Mouse (Mus musculus) MEL (cell line): ENCODE measurements around the gene Bfsp2. TPM values are rescaled to one million over a fixed set of nuclear protein-coding genes. Genes with fewer than 3 reads are reported as not detected.

Experiments
- DNase-seq: peaks from one replicate; pipeline ENCODE4 v3.0.0; 2011; ENCODE audit warnings: low read depth, low spot score
- H3K27ac ChIP-seq: 2 replicates; pipeline ENCODE4 v1.5.1; 2012; ENCODE audit warnings: low read depth, mild to moderate bottlenecking, control low read depth, low read length, moderate library complexity; ENCODE audit not compliant: control insufficient read depth
- H3K27me3 ChIP-seq, 2 experiments: fragments of 150-350 bp in 1 of 2; sonication (generic) in 1 of 2; 2 replicates each; pipeline ENCODE4 v1.6.1; 2012; ENCODE audit warnings: low read length in 2 of 2, mild to moderate bottlenecking in 2 of 2, improper control_type of control experiment in 1 of 2, moderate library complexity in 1 of 2; ENCODE audit not compliant: insufficient read depth in 2 of 2, control insufficient read depth in 1 of 2
- H3K36me3 ChIP-seq, 2 experiments: 2 replicates each; pipeline ENCODE4 v1.6.1; 2012 to 2014; ENCODE audit warnings: low read length in 2 of 2, improper control_type of control experiment in 1 of 2, inconsistent platforms in 1 of 2, mild to moderate bottlenecking in 1 of 2; ENCODE audit not compliant: insufficient read depth in 2 of 2, control insufficient read depth in 1 of 2
- H3K4me1 ChIP-seq, 2 experiments: fragments of 150-350 bp in 1 of 2; sonication (generic) in 1 of 2; 2 replicates each; pipeline ENCODE4 v1.6.1; 2012; ENCODE audit warnings: low read length in 2 of 2, improper control_type of control experiment in 1 of 2, mild to moderate bottlenecking in 1 of 2; ENCODE audit not compliant: insufficient read depth in 2 of 2, control insufficient read depth in 1 of 2
- H3K4me3 ChIP-seq, 2 experiments: fragments of 150-350 bp in 1 of 2; sonication (generic) in 1 of 2; 2 replicates each; pipeline ENCODE4 v1.5.1; 2012; ENCODE audit warnings: low read depth in 2 of 2, low read length in 2 of 2, mild to moderate bottlenecking in 2 of 2, moderate library complexity in 2 of 2, control low read depth in 1 of 2, improper control_type of control experiment in 1 of 2; ENCODE audit not compliant: control insufficient read depth in 1 of 2, insufficient read depth in 1 of 2
- H3K79me2 ChIP-seq: 2 replicates; pipeline ENCODE4 v1.6.1; 2012; ENCODE audit warnings: mild to moderate bottlenecking, low read length, moderate library complexity; ENCODE audit not compliant: control insufficient read depth, poor library complexity, insufficient read depth
- H3K9ac ChIP-seq: 2 replicates; pipeline ENCODE4 v1.6.1; 2012; ENCODE audit warnings: low read depth, mild to moderate bottlenecking, control low read depth, low read length, moderate library complexity; ENCODE audit not compliant: control insufficient read depth, poor library complexity, severe bottlenecking
- H3K9me3 ChIP-seq: fragments of 150-350 bp; sonication (generic); replicated peaks from 2 replicates; pipeline ENCODE4 v1.6.1; 2012; ENCODE audit warnings: mild to moderate bottlenecking, low read length, improper control_type of control experiment, moderate library complexity; ENCODE audit not compliant: insufficient read depth
- BHLHE40 ChIP-seq: IDR thresholded peaks from 2 replicates; pipeline ENCODE4 v1.6.1; 2012; ENCODE audit warnings: low read depth, mild to moderate bottlenecking, inconsistent platforms, low read length, improper control_type of control experiment, borderline replicate concordance
- CHD2 ChIP-seq: IDR thresholded peaks from 2 replicates; pipeline ENCODE4 v1.6.1; 2011; ENCODE audit warnings: low read length, improper control_type of control experiment
- CTCF ChIP-seq, 3 experiments: IDR thresholded peaks in 2 of 3; conservative IDR thresholded peaks in 1 of 3; 2 replicates each; pipeline ENCODE4 v1.5.1; 2011 to 2012; ENCODE audit warnings: low read length in 3 of 3, low read depth in 2 of 3, mild to moderate bottlenecking in 2 of 3, improper control_type of control experiment in 1 of 3, inconsistent platforms in 1 of 3, mixed read lengths in 1 of 3, moderate library complexity in 1 of 3; ENCODE audit not compliant: control insufficient read depth in 1 of 3, insufficient read depth in 1 of 3, poor library complexity in 1 of 3, severe bottlenecking in 1 of 3
- E2F4 ChIP-seq: IDR thresholded peaks from 2 replicates; pipeline ENCODE4 v1.6.1; 2011; ENCODE audit warnings: low read depth, low read length, improper control_type of control experiment, borderline replicate concordance
- EP300 ChIP-seq, 2 experiments: IDR thresholded peaks; 2 replicates each; pipeline ENCODE4 v1.6.1; 2011; ENCODE audit warnings: improper control_type of control experiment in 2 of 2, low read length in 2 of 2, low read depth in 1 of 2, mild to moderate bottlenecking in 1 of 2
- ETS1 ChIP-seq: IDR thresholded peaks from 2 replicates; pipeline ENCODE4 v1.6.1; 2012; ENCODE audit warnings: low read depth, mild to moderate bottlenecking, inconsistent platforms, low read length, improper control_type of control experiment, moderate library complexity
- GABPA ChIP-seq: IDR thresholded peaks from 2 replicates; pipeline ENCODE4 v1.6.1; 2012; ENCODE audit warnings: low read depth, mild to moderate bottlenecking, inconsistent platforms, low read length, improper control_type of control experiment, moderate library complexity
- GATA1 ChIP-seq: IDR thresholded peaks from 2 replicates; pipeline ENCODE4 v1.6.1; 2011; ENCODE audit warnings: low read depth, low read length, improper control_type of control experiment
- KAT2A ChIP-seq: conservative IDR thresholded peaks from 2 replicates; pipeline ENCODE4 v1.6.1; 2012; ENCODE audit warnings: low read depth, low read length, improper control_type of control experiment, inconsistent platforms
- MAX ChIP-seq: IDR thresholded peaks from 2 replicates; pipeline ENCODE4 v1.6.1; 2011; ENCODE audit warnings: low read length, improper control_type of control experiment
- MAZ ChIP-seq: IDR thresholded peaks from 2 replicates; pipeline ENCODE4 v1.6.1; 2012; ENCODE audit warnings: low read depth, mild to moderate bottlenecking, inconsistent platforms, low read length, improper control_type of control experiment
- MEF2A ChIP-seq: IDR thresholded peaks from 2 replicates; pipeline ENCODE4 v1.6.1; 2014; ENCODE audit warnings: low read depth, mild to moderate bottlenecking, inconsistent platforms, low read length, improper control_type of control experiment; ENCODE audit not compliant: poor library complexity, insufficient replicate concordance, severe bottlenecking; ENCODE audit errors: extremely low read depth
- MYB ChIP-seq: IDR thresholded peaks from 2 replicates; pipeline ENCODE4 v1.6.1; 2011; ENCODE audit warnings: mild to moderate bottlenecking, low read depth, low read length, improper control_type of control experiment
- POLR2A ChIP-seq, 2 experiments: IDR thresholded peaks; 2 replicates each; pipeline ENCODE4 v1.6.1; 2011 to 2012; ENCODE audit warnings: low read length in 2 of 2, mild to moderate bottlenecking in 2 of 2, control low read depth in 1 of 2, improper control_type of control experiment in 1 of 2, low read depth in 1 of 2, moderate library complexity in 1 of 2; ENCODE audit not compliant: control insufficient read depth in 1 of 2, insufficient read depth in 1 of 2, poor library complexity in 1 of 2
- POLR2AphosphoS2 ChIP-seq: IDR thresholded peaks from 2 replicates; pipeline ENCODE4 v1.6.1; 2011; ENCODE audit warnings: low read length, improper control_type of control experiment
- SMC3 ChIP-seq: IDR thresholded peaks from 2 replicates; pipeline ENCODE4 v1.6.1; 2011; ENCODE audit warnings: low read depth, low read length, improper control_type of control experiment
- TAL1 ChIP-seq: IDR thresholded peaks from 2 replicates; pipeline ENCODE4 v1.6.1; 2012; ENCODE audit warnings: mild to moderate bottlenecking, inconsistent platforms, low read length, moderate library complexity, mixed read lengths
- TBP ChIP-seq: IDR thresholded peaks from 2 replicates; pipeline ENCODE4 v1.8.0; 2011; ENCODE audit warnings: low read depth, low read length, improper control_type of control experiment
- USF2 ChIP-seq, 2 experiments: IDR thresholded peaks; 2 replicates each; pipeline ENCODE4 v1.6.1; 2011 to 2012; ENCODE audit warnings: improper control_type of control experiment in 2 of 2, low read length in 2 of 2, borderline replicate concordance in 1 of 2, inconsistent platforms in 1 of 2, low read depth in 1 of 2, mild to moderate bottlenecking in 1 of 2; ENCODE audit not compliant: insufficient read depth in 1 of 2
- polyA plus RNA-seq, 2 experiments: library from polyadenylated mRNA; stranded (reverse) in 1 of 2; unstranded in 1 of 2; fragments of >175 nt in 1 of 2; fragments of >200 nt in 1 of 2; gene quantifications; 2 replicates each; pipeline versions ENCODE4 v1.2.1 to v1.2.4; 2012; ENCODE audit warnings: low replicate concordance in 2 of 2, low read depth in 1 of 2; ENCODE audit not compliant: insufficient read length in 2 of 2, insufficient read depth in 1 of 2, missing spikeins in 1 of 2
- total RNA-seq: library from RNA; depleted of rRNA; stranded (reverse); fragments of 300-350 nt; gene quantifications from 2 replicates; pipeline ENCODE4 v1.2.3, GENCODE M21; 2012

The Bfsp2 gene
- total and polyA plus RNA-seq, 3 experiments, result 0.27 to 2.4 TPM; not detected in 1

- TF ChIP-seq MEF2A (no peak), KAT2A (no peak), GABPA (no peak)
These were observed 87.0 kb downstream of the Bfsp2 start (continued) for GRCm38 (mm10) chr9:103393256-103393655.

- Histone ChIP-seq H3K27me3 (peaks cover 0 to 1% of the 10 kb centered on the region in 2 experiments; a peak in 1 of 4 replicates), H3K27ac (no peak overlapping the region), H3K36me3 (no peaks in the 10 kb centered on the region), H3K4me3 (no peak overlapping the region), H3K79me2 (no peaks in the 10 kb centered on the region), H3K9ac (no peak overlapping the region), H3K4me1 (no peaks in the 10 kb centered on the region), H3K9me3 (no peaks in the 10 kb centered on the region)
- no peak for DNase-seq
- TF ChIP-seq BHLHE40 (no peak), E2F4 (no peak), MAZ (no peak), TAL1 (no peak)
These were observed 88.3 kb downstream of the Bfsp2 start for GRCm38 (mm10) chr9:103391796-103392372.

- Histone ChIP-seq H3K36me3 (no peaks in the 10 kb centered on the region), H3K27me3 (peaks cover 0 to 1% of the 10 kb centered on the region in 2 experiments; a peak in 1 of 4 replicates)
- TF ChIP-seq EP300 (IDR thresholded peaks at IDR 0.05; ENCODE audit: low read depth in 1 of 2, low read length in 2 of 2) (no peak), E2F4 (no peak), MYB (no peak), POLR2A (IDR thresholded peaks at IDR 0.05; ENCODE audit: control insufficient read depth in 1 of 2, insufficient read depth in 1 of 2, low read depth in 1 of 2, low read length in 2 of 2, poor library complexity in 1 of 2) (no peak), ETS1 (no peak), CHD2 (no peak), GATA1 (no peak), MAX (no peak), GABPA (no peak), POLR2AphosphoS2 (no peak), TBP (no peak), CTCF (IDR thresholded peaks at IDR 0.05 in 2 of 3, conservative IDR thresholded peaks at IDR 0.05 in 1 of 3; ENCODE audit: control insufficient read depth in 1 of 3, insufficient read depth in 1 of 3, low read depth in 2 of 3, low read length in 3 of 3, poor library complexity in 1 of 3, severe bottlenecking in 1 of 3) (no peak), SMC3 (no peak), USF2 (IDR thresholded peaks at IDR 0.05; ENCODE audit: borderline replicate concordance in 1 of 2, insufficient read depth in 1 of 2, low read depth in 1 of 2, low read length in 2 of 2) (no peak)
- TF ChIP-seq, all 39 proteins: peak for 0
- DNase-seq, result no peak
- H3K4me3 ChIP-seq, result no peak overlapping the region
- H3K27ac ChIP-seq, result no peak overlapping the region
- H3K4me1 ChIP-seq, result no peaks in the 10 kb centered on the region
- H3K9me3 ChIP-seq, result no peaks in the 10 kb centered on the region
- H3K79me2 ChIP-seq, result no peaks in the 10 kb centered on the region
- H3K9ac ChIP-seq, result no peak overlapping the region
These were observed 91.0 kb downstream of the Bfsp2 start for GRCm38 (mm10) chr9:103389261-103389660.
